Mouse (Mus musculus) limb, embryonic 13.5 days (tissue): ENCODE data around the gene Hipk2. TPM values are rescaled to one million over a fixed set of nuclear protein-coding genes. Genes with fewer than 3 reads are reported as not detected.

Experiments used
- ATAC-seq: fragments of 200-750 bp; cut with Nextera tagmentation; 2 replicates; pipeline ENCODE4 v1.8.0; 2017; ENCODE audit warnings: low read depth, moderate number of reproducible peaks, moderate TSS enrichment; ENCODE audit not compliant: low FRiP score
- H3K27ac ChIP-seq: fragments of 300-500 bp; sonication (generic); 2 replicates; pipeline ENCODE4 v1.5.1; 2015; ENCODE audit warnings: inconsistent platforms, mild to moderate bottlenecking, moderate library complexity
- H3K27me3 ChIP-seq: fragments of 300-500 bp; sonication (generic); 2 replicates; pipeline ENCODE4 v1.6.1; 2015; ENCODE audit warnings: mild to moderate bottlenecking, inconsistent platforms
- H3K36me3 ChIP-seq: fragments of 300-500 bp; sonication (generic); 2 replicates; pipeline ENCODE4 v1.6.1; 2015; ENCODE audit warnings: inconsistent platforms, mild to moderate bottlenecking, moderate library complexity
- H3K4me1 ChIP-seq: fragments of 300-500 bp; sonication (generic); 2 replicates; pipeline ENCODE4 v1.6.1; 2015; ENCODE audit warnings: inconsistent platforms
- H3K4me2 ChIP-seq: fragments of 300-500 bp; sonication (generic); replicated peaks from 2 replicates; pipeline ENCODE4 v1.6.1; 2015; ENCODE audit warnings: inconsistent platforms, mild to moderate bottlenecking, moderate library complexity
- H3K4me3 ChIP-seq: fragments of 300-500 bp; sonication (generic); 2 replicates; pipeline ENCODE4 v1.5.1; 2015; ENCODE audit warnings: moderate library complexity, mild to moderate bottlenecking, inconsistent platforms
- H3K9ac ChIP-seq: fragments of 300-500 bp; sonication (generic); 2 replicates; pipeline ENCODE4 v1.6.1; 2015; ENCODE audit warnings: mild to moderate bottlenecking, inconsistent platforms
- H3K9me3 ChIP-seq: fragments of 300-500 bp; sonication (generic); 2 replicates; pipeline ENCODE4 v1.6.1; 2016; ENCODE audit warnings: inconsistent platforms
- WGBS: fragments of 180-500 bp; shearing (Covaris S2); methylation state at CpG from one replicate; pipeline ENCODE4 v1.1.7; 2015; 5-methylcytosine and 5-hydroxymethylcytosine counted together
- polyA plus RNA-seq: library from polyadenylated mRNA; unstranded; fragments of >200 nt; fragmentation: Nextera tagmentation; extraction: Ambion mirVana; gene quantifications from 2 replicates; pipeline ENCODE4 v1.2.1, GENCODE M21; 2015

Hipk2 gene
- polyA plus RNA-seq, 1 experiment from 2014 or later = 19.8 TPM

DNA sequence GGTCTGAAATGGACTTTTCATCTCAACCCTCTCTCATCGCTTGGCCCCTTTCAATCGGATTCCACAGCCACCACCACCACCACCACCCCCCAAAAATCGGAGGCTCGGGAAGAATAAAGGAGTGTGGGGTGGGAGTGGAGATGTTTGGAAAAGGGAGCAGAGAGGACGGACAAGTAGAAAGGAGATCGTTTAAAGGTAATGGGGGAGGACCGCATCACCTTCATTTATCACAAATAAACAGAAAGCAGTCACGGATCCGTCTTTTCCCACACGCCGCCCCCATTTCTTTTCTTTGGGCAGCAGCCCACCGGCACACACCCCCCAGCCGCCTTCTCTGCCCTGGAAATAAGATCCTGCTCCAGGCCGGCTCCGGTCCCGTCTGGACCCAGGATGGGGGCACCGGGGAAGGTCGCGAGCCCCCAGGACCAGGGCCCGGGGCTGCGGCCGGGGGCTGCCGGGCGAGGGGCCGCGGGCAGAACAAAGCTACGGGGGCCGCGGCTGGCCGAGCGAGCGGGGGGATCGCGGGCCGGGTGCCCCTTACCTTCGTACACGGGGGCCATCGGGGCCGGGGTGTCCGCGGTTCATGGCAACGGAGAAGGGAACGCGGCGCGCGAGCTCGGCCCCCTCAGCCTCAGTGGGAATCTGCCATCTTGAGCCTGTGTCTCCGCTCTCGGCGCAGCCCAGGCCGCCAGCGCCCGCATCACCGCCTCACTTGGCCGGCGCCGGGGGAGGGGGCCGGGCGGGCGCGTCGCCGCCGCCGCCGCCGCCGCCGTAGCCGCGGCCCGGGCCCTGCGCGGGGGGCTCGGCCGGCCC, 501 bp downstream of the Hipk2 start, which contains the start of gene Tbxas1:
Gene Tbxas1 (plus strand): TSS at position 147 of the 813 bp plus-strand sequence.
- WGBS = 2% methylated on average over 31 of the region's 77 CpGs

DNA sequence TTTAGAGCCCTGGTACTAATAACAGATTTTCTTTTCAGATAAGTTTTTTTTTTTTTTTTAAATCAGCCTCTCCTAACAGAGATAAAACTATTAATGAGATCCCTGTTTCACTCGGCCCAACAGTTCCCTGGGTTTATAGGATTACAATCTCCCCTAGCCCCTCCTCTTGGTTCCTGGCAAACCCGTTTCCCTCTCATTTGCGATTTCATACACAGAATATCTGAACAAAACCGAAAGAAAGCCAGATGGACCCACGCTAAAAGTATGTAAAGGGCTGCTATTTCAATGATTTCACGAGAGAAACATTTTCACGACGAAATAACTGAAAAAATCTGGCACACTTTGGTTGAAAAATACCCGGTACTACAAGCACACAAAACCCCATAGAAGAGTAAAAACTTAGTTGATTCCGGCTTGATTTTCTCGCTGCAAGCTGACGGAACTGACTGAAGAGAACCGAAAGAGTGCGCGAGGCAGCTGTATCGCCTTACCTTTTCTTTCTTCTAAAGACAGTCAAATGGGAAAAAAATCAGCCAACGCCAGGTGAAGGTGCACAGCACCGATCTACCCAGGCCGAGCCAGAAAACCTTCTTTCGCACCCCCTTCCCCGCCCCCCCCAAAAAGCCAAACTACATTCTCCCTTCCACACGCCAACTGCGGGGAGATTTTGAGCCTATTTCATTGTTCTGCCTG, 1.3 kb downstream of the Hipk2 start:
- H3K4me1 ChIP-seq = peaks cover 41% of the 10 kb centered on the region
- peak overlapping the region; percentile 72 for H3K4me2 ChIP-seq
- H3K9me3 ChIP-seq = no peaks in the 10 kb centered on the region
- peak overlapping the region; percentile 97 for H3K27ac ChIP-seq
- H3K36me3 ChIP-seq = peaks cover 5% of the 10 kb centered on the region; the same call in 1 of the 2 replicates
- no peak for ATAC-seq
- peak overlapping the region; percentile 100 for H3K9ac ChIP-seq
- under 1% methylated on average over 23 of the region's 23 CpGs for WGBS
- no peaks in the 10 kb centered on the region for H3K27me3 ChIP-seq
- peak overlapping the region; percentile 98 for H3K4me3 ChIP-seq

More for the DNA sequence above, 501 bp downstream of the Hipk2 start, which contains the start of gene Tbxas1:
- H3K27me3 ChIP-seq = no peaks in the 10 kb centered on the region
- peak within 1 kb of the TSS; percentile 72 for H3K4me2 ChIP-seq
- peak; percentile 76 for ATAC-seq
- peak within 1 kb of the TSS; percentile 100 for H3K9ac ChIP-seq
- H3K36me3 ChIP-seq = peaks cover under 1% of the 10 kb centered on the region; the same call in 1 of the 2 replicates
- no peaks in the 10 kb centered on the region for H3K9me3 ChIP-seq
- peak within 1 kb of the TSS; percentile 97 for H3K27ac ChIP-seq
- H3K4me3 ChIP-seq = peak within 1 kb of the TSS; percentile 98
- H3K4me1 ChIP-seq = peaks cover 35% of the 10 kb centered on the region

DNA sequence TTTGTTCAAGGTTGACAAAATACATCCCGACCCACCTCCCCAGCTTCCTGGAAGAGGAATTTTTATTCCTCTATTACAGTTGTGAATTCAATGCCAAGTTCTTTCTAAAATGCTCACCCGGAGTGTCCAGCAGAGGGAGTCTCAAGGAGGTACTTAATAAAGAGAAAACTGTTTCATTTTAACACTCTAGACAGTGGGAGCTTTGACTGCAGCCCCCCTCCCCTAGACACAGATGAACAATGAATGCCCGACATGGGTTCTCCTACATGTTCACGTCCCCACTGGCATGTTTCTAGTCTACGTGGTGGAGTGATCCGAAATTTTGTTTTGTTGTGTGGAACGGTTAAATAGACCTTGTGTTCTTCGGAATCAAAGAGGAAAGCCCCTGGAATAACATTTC, 1.9 kb downstream of the Hipk2 start:
- H3K27ac ChIP-seq = peak overlapping the region; percentile 97; the same call in 1 of the 2 replicates
- 11% methylated on average over 8 of the region's 8 CpGs for WGBS

DNA sequence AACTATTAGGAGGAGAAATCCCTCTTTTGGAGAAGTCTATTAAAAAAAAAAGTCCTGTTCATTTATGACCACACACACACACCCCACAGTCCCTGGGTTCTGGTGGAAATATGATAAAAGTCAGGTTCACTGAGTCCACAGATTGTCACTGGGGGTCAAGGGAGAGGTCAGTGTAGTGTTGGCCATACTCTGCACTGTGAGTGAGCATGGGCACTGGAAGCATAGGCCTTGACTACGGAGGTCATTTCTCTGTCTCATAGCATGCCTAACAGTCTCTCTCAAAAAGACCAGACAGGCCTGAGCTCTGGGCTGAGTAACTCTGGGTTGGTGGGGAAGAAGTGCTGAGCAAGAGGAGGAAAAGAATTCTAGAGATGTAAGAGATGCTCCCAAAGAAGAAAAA, 2.6 kb downstream of the Hipk2 start:
- ATAC-seq = no peak
- Histone ChIP-seq H3K36me3 (peaks cover 5% of the 10 kb centered on the region; the same call in 1 of the 2 replicates), H3K9me3 (no peaks in the 10 kb centered on the region), H3K9ac (peak overlapping the region; percentile 100), H3K27ac (no peak overlapping the region), H3K4me2 (peak overlapping the region; percentile 72), H3K27me3 (no peaks in the 10 kb centered on the region), H3K4me1 (peaks cover 41% of the 10 kb centered on the region), H3K4me3 (peak overlapping the region; percentile 98)
- WGBS = 91% methylated on average over 1 of the region's 1 CpGs

More for the DNA sequence above, 1.9 kb downstream of the Hipk2 start:
- Histone ChIP-seq H3K27me3 (no peaks in the 10 kb centered on the region), H3K9me3 (no peaks in the 10 kb centered on the region), H3K4me1 (peaks cover 41% of the 10 kb centered on the region), H3K4me2 (peak overlapping the region; percentile 72), H3K4me3 (peak overlapping the region; percentile 98), H3K36me3 (peaks cover 5% of the 10 kb centered on the region; the same call in 1 of the 2 replicates), H3K9ac (peak overlapping the region; percentile 100)
- no peak for ATAC-seq

DNA sequence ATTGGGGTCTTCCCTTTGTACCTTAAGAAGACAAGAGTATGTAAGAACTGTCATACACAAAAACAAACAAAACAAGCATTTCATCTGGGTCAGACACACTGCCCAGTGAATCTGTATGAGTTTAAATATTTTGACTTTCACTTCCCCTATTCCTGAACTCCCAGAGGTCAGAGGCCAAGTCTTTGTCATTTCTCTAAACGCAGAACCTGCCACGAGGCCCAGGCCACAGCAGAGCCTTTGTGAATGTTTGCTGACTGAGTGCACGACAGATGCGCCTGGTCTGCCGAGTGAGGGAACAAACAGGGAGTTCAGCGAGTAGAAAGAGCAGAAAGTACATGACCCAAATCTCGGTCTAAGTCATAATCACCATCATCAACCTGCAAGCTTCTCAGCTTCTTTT, 4.9 kb downstream of the Hipk2 start:
- H3K4me1 ChIP-seq = peaks cover 53% of the 10 kb centered on the region
- WGBS = 44% methylated on average over 7 of the region's 7 CpGs
- ATAC-seq = no peak

DNA sequence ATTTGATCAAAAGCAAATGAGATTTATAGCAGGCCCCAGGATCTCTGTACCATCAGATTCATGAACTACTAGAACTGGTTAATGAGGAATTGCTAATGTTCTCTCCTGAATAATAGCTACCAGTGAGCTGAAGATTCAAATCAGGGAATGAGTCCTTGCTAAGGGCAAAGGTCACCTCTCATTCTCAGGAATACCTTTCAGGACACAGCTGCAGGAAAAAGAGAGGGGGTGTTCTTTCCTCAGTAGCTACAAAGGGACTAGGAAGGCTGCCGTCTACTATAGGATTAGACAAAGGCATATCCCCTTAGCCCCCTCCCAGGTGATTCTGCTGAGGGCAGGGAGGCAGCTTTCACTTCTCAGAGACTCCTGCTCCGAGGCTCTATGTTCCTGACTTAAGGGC, 5.9 kb downstream of the Hipk2 start:
- Histone ChIP-seq H3K9me3 (no peaks in the 10 kb centered on the region), H3K27me3 (no peaks in the 10 kb centered on the region), H3K4me3 (no peak overlapping the region), H3K36me3 (peaks cover 5% of the 10 kb centered on the region; the same call in 1 of the 2 replicates), H3K9ac (no peak overlapping the region), H3K4me1 (peaks cover 63% of the 10 kb centered on the region), H3K27ac (no peak overlapping the region), H3K4me2 (no peak overlapping the region)
- no peak for ATAC-seq
- 54% methylated on average over 2 of the region's 2 CpGs for WGBS

More for the DNA sequence above, 4.9 kb downstream of the Hipk2 start:
- H3K9ac ChIP-seq = no peak overlapping the region
- H3K27me3 ChIP-seq = no peaks in the 10 kb centered on the region
- peaks cover 5% of the 10 kb centered on the region; the same call in 1 of the 2 replicates for H3K36me3 ChIP-seq
- H3K4me2 ChIP-seq = no peak overlapping the region
- no peak overlapping the region for H3K4me3 ChIP-seq
- no peak overlapping the region for H3K27ac ChIP-seq
- no peaks in the 10 kb centered on the region for H3K9me3 ChIP-seq

DNA sequence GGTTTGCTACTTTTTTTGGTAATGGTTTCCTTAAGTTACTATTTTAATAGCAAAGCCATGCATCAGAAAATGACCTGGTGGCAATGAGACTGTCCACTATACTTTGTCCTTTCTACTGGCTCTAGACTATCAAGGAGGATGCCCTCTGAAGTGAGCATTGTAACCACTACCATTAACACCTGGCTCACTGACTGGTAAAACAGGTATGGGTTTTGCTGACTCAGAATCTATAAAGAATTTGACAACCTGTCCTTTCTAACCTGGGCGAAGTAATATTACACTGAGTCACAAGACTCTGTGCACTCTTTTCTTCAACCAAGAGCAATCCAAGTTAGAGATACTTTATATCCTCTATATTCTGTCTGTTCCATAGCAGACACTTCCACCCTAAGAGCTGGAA, 7.0 kb downstream of the Hipk2 start:
- Histone ChIP-seq H3K4me2 (no peak overlapping the region), H3K9me3 (no peaks in the 10 kb centered on the region), H3K36me3 (peaks cover 5% of the 10 kb centered on the region; the same call in 1 of the 2 replicates), H3K4me3 (no peak overlapping the region), H3K4me1 (peaks cover 70% of the 10 kb centered on the region), H3K27me3 (no peaks in the 10 kb centered on the region), H3K27ac (no peak overlapping the region), H3K9ac (no peak overlapping the region)
- no peak for ATAC-seq
- WGBS = 90% methylated on average over 1 of the region's 1 CpGs

DNA sequence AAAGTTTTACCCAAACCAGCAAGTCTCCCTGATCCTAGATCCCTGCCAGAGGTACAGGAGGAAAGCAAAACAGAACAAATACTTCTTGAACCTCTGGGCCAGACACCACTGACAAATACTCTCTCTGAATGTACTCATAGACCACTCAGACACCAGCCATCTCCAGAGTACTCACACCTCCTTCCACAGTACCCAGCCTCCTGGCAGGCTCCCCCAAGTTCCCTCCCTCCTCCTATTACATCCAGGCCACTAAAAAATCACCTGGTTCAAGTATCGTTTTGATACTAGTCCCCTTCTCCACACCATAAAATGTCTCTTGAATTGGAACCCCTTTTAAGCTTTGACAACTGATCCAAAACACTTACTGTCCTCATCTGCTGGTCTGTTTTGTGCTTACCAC, 8.7 kb downstream of the Hipk2 start:
- peaks cover 5% of the 10 kb centered on the region; the same call in 1 of the 2 replicates for H3K36me3 ChIP-seq
- H3K27me3 ChIP-seq = no peaks in the 10 kb centered on the region
- H3K9ac ChIP-seq = no peak overlapping the region
- H3K9me3 ChIP-seq = no peaks in the 10 kb centered on the region
- peaks cover 55% of the 10 kb centered on the region for H3K4me1 ChIP-seq
- H3K27ac ChIP-seq = no peak overlapping the region
- H3K4me2 ChIP-seq = no peak overlapping the region
- H3K4me3 ChIP-seq = no peak overlapping the region
- ATAC-seq = no peak
- WGBS = 24% methylated on average over 1 of the region's 1 CpGs

DNA sequence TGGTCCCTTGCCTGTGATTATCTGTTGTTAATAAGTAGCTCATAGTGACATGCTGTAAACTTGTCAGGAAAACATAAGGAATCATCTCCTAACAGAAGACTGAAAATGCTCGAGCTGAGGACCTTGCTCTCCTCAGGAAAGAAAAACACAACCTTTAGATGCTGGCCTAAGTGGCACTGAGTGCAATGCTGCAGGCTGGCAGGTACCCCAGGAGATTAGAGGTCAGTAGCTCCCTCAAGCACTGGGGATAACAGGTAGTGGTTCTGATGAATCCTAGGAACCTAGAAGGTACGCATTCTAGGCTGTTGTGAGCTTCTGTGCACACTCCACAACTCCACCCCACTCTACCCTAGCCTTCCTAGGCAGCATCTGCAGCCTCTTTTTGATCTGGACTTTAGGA, 9.2 kb downstream of the Hipk2 start:
- WGBS = 61% methylated on average over 2 of the region's 2 CpGs
- Histone ChIP-seq H3K9ac (no peak overlapping the region), H3K4me2 (no peak overlapping the region), H3K4me3 (no peak overlapping the region), H3K27ac (no peak overlapping the region), H3K9me3 (no peaks in the 10 kb centered on the region), H3K36me3 (peaks cover 5% of the 10 kb centered on the region; the same call in 1 of the 2 replicates), H3K4me1 (peaks cover 50% of the 10 kb centered on the region), H3K27me3 (no peaks in the 10 kb centered on the region)
- ATAC-seq = no peak

DNA sequence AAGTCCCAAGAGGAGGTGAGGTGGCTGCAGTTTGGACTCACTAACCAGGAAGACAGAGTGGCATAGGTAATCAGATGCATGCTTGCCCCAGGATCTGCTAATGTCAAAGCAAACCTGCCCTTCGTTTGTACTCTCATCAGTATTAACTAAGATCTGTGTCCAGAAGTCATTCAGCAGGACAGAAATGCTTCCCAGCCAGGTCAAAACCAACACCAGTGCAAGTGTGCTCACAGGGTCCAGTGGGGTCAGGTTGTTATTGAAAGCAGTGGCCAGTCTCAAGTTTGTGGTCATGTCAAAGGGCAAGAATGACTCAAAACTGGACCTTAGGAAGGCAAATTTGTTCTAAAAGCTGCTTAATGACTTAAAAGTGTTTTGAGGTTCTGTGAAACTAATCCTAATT, 9.6 kb downstream of the Hipk2 start:
- WGBS = 85% methylated on average over 1 of the region's 1 CpGs
- Histone ChIP-seq H3K9ac (no peak overlapping the region), H3K36me3 (peaks cover 5% of the 10 kb centered on the region; the same call in 1 of the 2 replicates), H3K27ac (no peak overlapping the region), H3K4me1 (peaks cover 46% of the 10 kb centered on the region), H3K27me3 (no peaks in the 10 kb centered on the region), H3K4me2 (no peak overlapping the region), H3K9me3 (no peaks in the 10 kb centered on the region), H3K4me3 (no peak overlapping the region)
- ATAC-seq = no peak

DNA sequence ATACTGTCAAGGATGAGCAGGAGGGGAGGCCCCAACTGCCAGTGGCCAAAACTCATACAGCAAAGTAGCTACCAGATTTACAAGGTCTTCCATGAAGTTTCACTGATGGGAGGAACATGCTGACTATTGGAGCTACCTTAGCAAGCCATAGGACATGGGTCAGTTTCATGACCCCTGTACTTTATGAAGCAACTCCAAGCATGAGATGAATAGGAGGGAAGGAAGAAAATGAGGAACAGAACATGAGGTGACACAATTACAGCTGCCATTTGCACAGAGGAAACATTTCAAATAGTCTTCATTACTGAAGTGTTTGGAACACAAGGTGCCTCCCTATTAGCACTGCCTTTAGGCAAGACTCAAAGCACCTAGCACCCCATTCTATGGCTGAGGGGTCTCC, 10.2 kb downstream of the Hipk2 start:
- H3K27me3 ChIP-seq = no peaks in the 10 kb centered on the region
- H3K4me3 ChIP-seq = no peak overlapping the region
- H3K4me1 ChIP-seq = peaks cover 42% of the 10 kb centered on the region
- H3K36me3 ChIP-seq = peaks cover 5% of the 10 kb centered on the region; the same call in 1 of the 2 replicates
- ATAC-seq = no peak
- H3K9ac ChIP-seq = no peak overlapping the region
- H3K27ac ChIP-seq = no peak overlapping the region
- no peak overlapping the region for H3K4me2 ChIP-seq
- no peaks in the 10 kb centered on the region for H3K9me3 ChIP-seq

DNA sequence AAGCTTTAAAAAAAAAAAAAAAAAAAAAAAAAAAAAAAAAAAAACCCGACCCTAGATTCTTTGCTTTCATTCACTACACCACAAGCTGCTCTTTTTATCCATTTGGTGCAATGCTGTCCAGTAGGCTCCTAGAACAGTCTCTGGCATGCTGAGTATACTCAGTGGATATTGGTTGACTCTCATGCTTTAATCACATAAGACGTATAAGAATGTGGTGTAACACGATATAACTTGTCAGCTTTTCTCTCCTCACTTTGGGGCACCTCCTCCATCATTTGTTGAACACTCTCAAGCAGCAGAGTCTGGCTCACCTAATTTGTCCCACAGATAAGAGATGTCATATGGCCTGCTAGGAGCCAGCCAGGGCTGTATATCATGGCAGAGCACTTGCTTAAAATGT, 12.4 kb downstream of the Hipk2 start:
- Histone ChIP-seq H3K4me1 (peaks cover 51% of the 10 kb centered on the region), H3K36me3 (no peaks in the 10 kb centered on the region), H3K4me2 (no peak overlapping the region), H3K9ac (no peak overlapping the region), H3K4me3 (no peak overlapping the region), H3K27ac (no peak overlapping the region), H3K27me3 (no peaks in the 10 kb centered on the region), H3K9me3 (no peaks in the 10 kb centered on the region)
- WGBS = 41% methylated on average over 3 of the region's 3 CpGs
- ATAC-seq = no peak
